Mouse (Mus musculus): ENCODE data around the gene Saysd1. TPM values are rescaled to one million over a fixed set of nuclear protein-coding genes. Genes with fewer than 3 reads are reported as not detected.

Saysd1 gene
- total RNA-seq (2014; fragmentation: Nextera tagmentation) (2.1 and 3.9 TPM in 2 replicates), total RNA-seq (2017) (1.6 and 2.1 TPM in 2 replicates)

GRCm38 (mm10) chr14:20138484-20139355 is at the start of gene Saysd1:
Saysd1 (minus strand) TSS chr14:20138534.
- no peak for ATAC-seq (replicated peaks; ENCODE audit: low FRiP score, low TSS enrichment, poor library complexity, severe bottlenecking)

GRCm38 (mm10) chr14:20185426-20185825 is 47.1 kb upstream of the Saysd1 start:
- ATAC-seq (replicated peaks; ENCODE audit: low FRiP score, low TSS enrichment, poor library complexity, severe bottlenecking) = no peak

GRCm38 (mm10) chr14:20183701-20184100 is 45.4 kb upstream of the Saysd1 start:
- ATAC-seq (replicated peaks; ENCODE audit: low FRiP score, low TSS enrichment, poor library complexity, severe bottlenecking) = no peak

DNA sequence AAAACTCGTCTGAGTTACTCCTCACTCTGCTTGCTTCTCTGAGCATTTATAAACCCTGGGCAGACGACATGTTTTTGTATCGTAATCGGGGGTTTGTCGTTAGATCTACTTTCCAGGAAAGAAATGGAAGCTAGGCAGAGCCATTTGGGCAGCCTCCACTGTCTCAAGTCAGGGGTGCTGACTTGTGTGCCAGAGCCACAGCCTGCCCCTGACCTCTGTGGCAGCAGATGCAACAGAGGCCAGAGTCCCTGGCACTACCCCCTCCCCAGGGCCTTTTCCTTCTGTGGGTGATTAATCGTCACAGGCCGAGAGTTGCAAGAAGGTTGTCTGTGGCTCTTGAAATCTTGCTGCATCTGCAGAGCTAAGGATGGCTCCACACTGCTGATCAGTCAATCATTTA is 44.3 kb upstream of the Saysd1 start:
- ATAC-seq (replicated peaks; ENCODE audit: low FRiP score, low TSS enrichment, poor library complexity, severe bottlenecking) = no peak

DNA sequence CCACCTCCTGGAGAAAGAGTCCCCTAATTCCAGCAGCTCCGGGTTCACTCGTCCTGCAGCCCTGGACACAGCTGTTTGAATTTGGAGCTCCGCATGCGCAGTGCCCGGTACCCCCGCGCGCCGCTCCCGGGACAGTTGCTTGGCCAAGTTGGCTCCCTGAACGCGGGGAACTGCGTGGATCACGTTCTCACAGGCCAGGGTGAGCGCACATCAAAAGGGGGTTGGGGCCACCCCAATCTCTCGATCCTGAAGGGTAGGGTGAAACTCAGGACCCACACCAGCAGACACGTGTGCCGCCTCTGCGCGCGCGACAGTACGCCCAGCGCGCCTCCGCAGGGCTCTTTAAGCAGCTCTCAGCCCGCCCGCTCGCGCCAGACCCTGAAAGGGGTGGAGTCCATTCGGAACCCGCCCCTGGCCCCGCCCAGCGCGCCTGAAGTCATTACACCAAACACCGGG is 43.2 kb upstream of the Saysd1 start, which contains the start of gene Kcnk5:
TSS of gene Kcnk5 (minus strand) at position 344 of the 456 bp plus-strand sequence.
- peak; percentile 91 for ATAC-seq (replicated peaks; ENCODE audit: low FRiP score, low TSS enrichment, poor library complexity, severe bottlenecking)

- ATAC-seq (replicated peaks; ENCODE audit: low FRiP score, low TSS enrichment, poor library complexity, severe bottlenecking) = peak; percentile 75
Measured at GRCm38 (mm10) chr14:20180751-20181162, 42.4 kb upstream of the Saysd1 start.

- ATAC-seq (replicated peaks; ENCODE audit: low FRiP score, low TSS enrichment, poor library complexity, severe bottlenecking) = peak; percentile 0; the same call in 1 of the 2 replicates
Measured at GRCm38 (mm10) chr14:20180304-20180703, 42.0 kb upstream of the Saysd1 start.

GRCm38 (mm10) chr14:20179731-20180280 is 41.5 kb upstream of the Saysd1 start:
- ATAC-seq (replicated peaks; ENCODE audit: low FRiP score, low TSS enrichment, poor library complexity, severe bottlenecking) = no peak

- ATAC-seq (replicated peaks; ENCODE audit: low FRiP score, low TSS enrichment, poor library complexity, severe bottlenecking) = no peak
Measured at GRCm38 (mm10) chr14:20179080-20179479, 40.7 kb upstream of the Saysd1 start.

GRCm38 (mm10) chr14:20178593-20178992 is 40.3 kb upstream of the Saysd1 start:
- ATAC-seq (replicated peaks; ENCODE audit: low FRiP score, low TSS enrichment, poor library complexity, severe bottlenecking) = no peak

DNA sequence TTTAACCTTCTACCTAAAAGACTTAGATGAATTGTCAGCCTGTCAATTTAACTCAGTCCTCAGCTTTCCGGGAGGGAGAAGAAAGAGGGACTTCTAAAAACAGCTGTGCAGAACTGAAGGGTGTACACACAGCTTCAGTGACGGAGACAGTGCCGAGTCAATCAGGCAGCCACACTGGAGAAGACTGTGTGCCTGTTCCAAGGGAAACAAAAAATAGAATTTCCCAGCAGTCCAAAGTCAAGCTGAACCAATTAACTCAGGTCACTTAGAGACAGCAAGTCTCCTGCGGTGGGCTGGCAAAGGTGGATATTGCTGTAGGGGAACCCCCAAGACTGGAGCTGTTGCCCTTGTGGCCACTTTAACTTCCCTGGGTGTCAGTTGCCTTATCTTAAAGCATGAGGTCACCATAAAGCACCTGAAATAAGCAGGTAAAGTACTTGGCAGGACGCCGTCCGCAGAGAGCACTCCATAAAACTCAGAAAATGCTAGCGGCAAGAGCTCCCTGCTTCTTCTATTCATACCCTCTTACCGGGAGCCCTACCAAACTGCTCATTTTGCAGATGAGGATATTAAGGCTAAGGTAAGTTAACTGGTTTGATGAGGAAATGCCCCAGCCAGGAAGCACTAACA is 39.3 kb upstream of the Saysd1 start:
- no peak for ATAC-seq (replicated peaks; ENCODE audit: low FRiP score, low TSS enrichment, poor library complexity, severe bottlenecking)

GRCm38 (mm10) chr14:20175705-20176104 is 37.4 kb upstream of the Saysd1 start:
- ATAC-seq (replicated peaks; ENCODE audit: low FRiP score, low TSS enrichment, poor library complexity, severe bottlenecking) = no peak

GRCm38 (mm10) chr14:20175114-20175513 is 36.8 kb upstream of the Saysd1 start:
- no peak for ATAC-seq (replicated peaks; ENCODE audit: low FRiP score, low TSS enrichment, poor library complexity, severe bottlenecking)

- no peak for ATAC-seq (replicated peaks; ENCODE audit: low FRiP score, low TSS enrichment, poor library complexity, severe bottlenecking)
Measured at GRCm38 (mm10) chr14:20174696-20175095, 36.4 kb upstream of the Saysd1 start.

DNA sequence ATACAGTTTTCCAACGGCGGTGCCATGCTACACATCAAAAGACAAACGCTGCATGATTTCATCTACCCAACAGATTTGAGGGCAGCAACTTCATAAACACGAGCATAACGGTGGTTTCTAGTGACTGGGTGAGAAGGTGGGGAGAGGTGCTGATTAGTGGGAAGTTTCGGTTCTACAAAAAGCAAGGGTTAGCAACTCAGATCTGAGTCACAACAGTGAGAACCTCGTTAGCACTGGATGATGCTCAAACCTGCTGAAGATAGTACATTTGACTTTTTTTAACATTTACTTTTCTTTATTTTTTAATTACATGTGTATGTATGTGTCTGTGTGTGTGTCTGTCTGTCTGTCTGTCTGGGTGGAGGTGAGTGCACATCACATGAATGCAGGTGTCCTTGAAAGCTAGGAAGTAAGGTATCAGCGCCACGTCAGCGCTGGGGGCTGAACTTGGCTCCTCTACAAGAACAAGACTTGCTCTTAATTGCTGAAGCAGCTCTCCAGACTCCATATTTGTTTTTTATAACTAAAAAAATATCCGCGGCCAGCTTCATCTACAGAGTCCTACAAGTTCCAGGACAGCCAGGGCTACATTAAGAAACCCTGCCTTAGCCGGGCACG is 35.6 kb upstream of the Saysd1 start:
- no peak for ATAC-seq (replicated peaks; ENCODE audit: low FRiP score, low TSS enrichment, poor library complexity, severe bottlenecking)

DNA sequence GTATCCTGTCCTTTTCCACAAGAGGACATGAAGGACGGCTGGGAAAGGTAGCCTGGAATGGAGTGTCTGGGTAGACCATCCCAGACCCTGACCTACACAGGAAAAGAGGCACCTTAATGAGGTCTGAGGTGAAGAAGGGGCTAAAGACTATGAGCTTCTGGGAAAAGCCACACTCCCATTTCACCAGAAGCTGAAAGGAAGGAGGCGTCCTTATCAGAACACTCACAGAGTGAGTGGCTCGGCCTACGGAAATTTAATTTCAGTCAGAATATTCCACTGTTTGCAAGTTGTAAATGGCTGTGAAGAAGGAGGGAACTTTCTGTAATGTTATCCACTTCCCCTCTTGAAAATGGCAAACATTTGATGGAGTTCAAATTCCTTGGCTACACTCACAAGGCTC is 34.6 kb upstream of the Saysd1 start:
- no peak for ATAC-seq (replicated peaks; ENCODE audit: low FRiP score, low TSS enrichment, poor library complexity, severe bottlenecking)

DNA sequence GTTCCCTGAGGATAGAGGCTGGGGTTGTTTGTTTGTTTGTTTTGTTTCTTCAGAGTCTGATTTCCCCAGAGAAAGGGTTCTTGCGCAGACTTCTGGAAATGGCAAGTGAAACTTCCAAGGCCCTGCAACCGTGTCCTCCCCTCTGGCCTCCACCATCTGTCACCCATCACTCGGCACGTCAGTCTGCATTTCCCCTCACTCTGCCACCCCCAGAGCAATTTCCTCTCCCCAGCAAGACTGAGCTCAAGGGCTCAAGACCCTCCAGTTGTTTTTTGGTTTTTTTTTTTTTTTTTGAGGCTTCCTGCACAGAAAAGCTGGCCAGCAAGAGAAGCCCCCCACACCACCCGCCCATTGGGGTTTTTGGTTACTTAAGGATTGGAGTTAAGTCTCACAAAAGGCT is 34.2 kb upstream of the Saysd1 start:
- ATAC-seq (replicated peaks; ENCODE audit: low FRiP score, low TSS enrichment, poor library complexity, severe bottlenecking) = no peak

DNA sequence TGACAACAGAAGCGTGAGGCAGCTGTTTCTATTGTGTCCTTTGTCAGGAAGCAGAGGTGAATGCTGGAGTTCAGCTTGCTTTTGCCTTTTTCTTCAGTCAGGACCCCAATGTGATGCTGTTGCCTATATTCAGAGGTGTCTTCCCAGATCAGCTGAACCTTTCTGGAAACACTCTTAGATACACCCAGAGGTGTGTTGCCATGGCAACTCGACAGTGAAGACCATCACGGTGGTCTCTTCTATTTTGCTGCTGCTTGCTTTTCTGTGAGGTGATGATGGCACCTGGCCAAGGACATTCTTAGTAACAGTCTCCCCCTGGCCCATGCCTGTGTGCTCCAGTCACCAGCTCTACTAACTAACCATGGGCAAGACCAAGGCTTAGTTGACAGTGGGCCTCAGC is 33.5 kb upstream of the Saysd1 start:
- no peak for ATAC-seq (replicated peaks; ENCODE audit: low FRiP score, low TSS enrichment, poor library complexity, severe bottlenecking)

DNA sequence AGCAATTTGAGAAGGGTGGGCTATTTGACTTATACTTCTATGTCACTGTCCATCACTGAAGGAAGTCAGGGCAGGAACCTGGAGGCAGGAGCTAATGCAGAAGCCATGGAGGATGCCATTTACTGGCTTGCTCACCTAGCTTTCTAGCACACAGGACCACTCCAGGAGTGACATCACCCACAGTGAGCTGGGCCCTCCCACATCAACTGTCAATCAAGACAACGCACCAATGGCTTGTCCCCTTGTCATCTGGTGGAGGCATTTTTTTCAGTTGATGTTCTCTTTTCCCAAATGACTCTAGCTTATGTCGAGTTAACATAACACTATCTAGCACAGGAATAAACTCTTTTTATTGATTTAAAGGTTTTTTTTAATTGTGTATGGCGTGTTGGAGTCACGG is 30.9 kb upstream of the Saysd1 start:
- no peak for ATAC-seq (replicated peaks; ENCODE audit: low FRiP score, low TSS enrichment, poor library complexity, severe bottlenecking)

DNA sequence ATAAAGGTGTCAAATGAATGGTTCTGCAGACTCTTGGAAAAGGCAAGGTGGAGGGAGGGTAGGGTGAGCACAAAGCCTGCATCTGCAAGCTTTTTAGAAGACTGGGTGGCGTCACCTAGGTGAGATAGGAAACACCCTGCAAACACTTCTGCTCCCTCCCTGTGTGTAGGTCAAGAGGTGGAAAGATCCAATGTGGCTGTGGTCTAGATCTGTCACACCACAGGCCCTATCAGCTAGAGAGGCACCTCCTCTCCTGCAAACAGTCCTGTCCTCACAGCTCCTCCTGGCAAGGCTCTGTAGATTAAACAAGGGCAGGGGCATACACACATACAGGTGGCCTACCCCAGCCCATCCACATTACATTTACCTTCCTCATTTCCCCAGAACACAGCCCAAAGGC is 30.1 kb upstream of the Saysd1 start:
- ATAC-seq (replicated peaks; ENCODE audit: low FRiP score, low TSS enrichment, poor library complexity, severe bottlenecking) = peak; percentile 55

Measured in megakaryocyte-erythroid progenitor cell, adult 5-6 weeks (primary cell).